Mouse (Mus musculus): ENCODE measurements around the gene Myh9. TPM values are rescaled to one million over a fixed set of nuclear protein-coding genes. Genes with fewer than 3 reads are reported as not detected.

Gene Myh9
- total RNA-seq, 1 experiment, result 152 TPM

- in situ Hi-C loops (cut with MboI; ENCODE audit: low sequenced_read_pairs in 2 of 2, unreplicated experiment in 2 of 2), result no loop called here
- TF ChIP-seq HCFC1 (IDR thresholded peaks at IDR 0.05; ENCODE audit: borderline replicate concordance, insufficient read depth, low read length) (no peak), MAFK (IDR thresholded peaks at IDR 0.05; ENCODE audit: insufficient read depth, low read depth, low read length) (no peak), ZC3H11A (IDR thresholded peaks at IDR 0.05; ENCODE audit: borderline replicate concordance, low read depth, low read length) (no peak), CHD2 (IDR thresholded peaks at IDR 0.05; ENCODE audit: low read depth, low read length) (no peak), ZNF384 (IDR thresholded peaks at IDR 0.05; ENCODE audit: low read depth, low read length) (no peak)
- Histone ChIP-seq H3K36me3 (ENCODE audit: control insufficient read depth, insufficient read depth, low read length, poor library complexity, severe bottlenecking) (peaks cover 77% of the 10 kb centered on the region), H3K9me3 (ENCODE audit: control insufficient read depth, insufficient read depth, low read depth, low read length) (no peaks in the 10 kb centered on the region), H3K27ac (ENCODE audit: insufficient read depth, low read depth, low read length, poor library complexity, severe bottlenecking) (no peak overlapping the region), H3K4me3 (ENCODE audit: insufficient read depth in 1 of 2, low read depth in 1 of 2, low read length in 2 of 2, poor library complexity in 1 of 2, severe bottlenecking in 1 of 2) (no peak overlapping the region), H3K9ac (ENCODE audit: insufficient read depth, low read depth, low read length, poor library complexity, severe bottlenecking) (no peak overlapping the region), H3K4me1 (ENCODE audit: control insufficient read depth in 2 of 2, insufficient read depth in 2 of 2, low read length in 2 of 2, poor library complexity in 1 of 2) (peaks cover 0 to 6% of the 10 kb centered on the region in 2 experiments; a peak in 1 of 4 replicates)
- DNase-seq (ENCODE audit: low read depth, low spot score), result no peak
Observed at GRCm38 (mm10) chr15:77763702-77764101, 78.3 kb downstream of the Myh9 start.

GRCm38 (mm10) chr15:77763050-77763449, 78.9 kb downstream of the Myh9 start:
- H3K9ac ChIP-seq (ENCODE audit: insufficient read depth, low read depth, low read length, poor library complexity, severe bottlenecking), result no peak overlapping the region
- peaks cover 0 to 6% of the 10 kb centered on the region in 2 experiments; a peak in 1 of 4 replicates for H3K4me1 ChIP-seq (ENCODE audit: control insufficient read depth in 2 of 2, insufficient read depth in 2 of 2, low read length in 2 of 2, poor library complexity in 1 of 2)
- H3K4me3 ChIP-seq (ENCODE audit: insufficient read depth in 1 of 2, low read depth in 1 of 2, low read length in 2 of 2, poor library complexity in 1 of 2, severe bottlenecking in 1 of 2), result no peak overlapping the region
- TF ChIP-seq HCFC1 (IDR thresholded peaks at IDR 0.05; ENCODE audit: borderline replicate concordance, insufficient read depth, low read length), result no peak
- no peak for TF ChIP-seq MAFK (IDR thresholded peaks at IDR 0.05; ENCODE audit: insufficient read depth, low read depth, low read length)
- no peak for TF ChIP-seq ZNF384 (IDR thresholded peaks at IDR 0.05; ENCODE audit: low read depth, low read length)
- no peak for TF ChIP-seq CHD2 (IDR thresholded peaks at IDR 0.05; ENCODE audit: low read depth, low read length)
- no peak for TF ChIP-seq ZC3H11A (IDR thresholded peaks at IDR 0.05; ENCODE audit: borderline replicate concordance, low read depth, low read length)
- in situ Hi-C loops (cut with MboI; ENCODE audit: low sequenced_read_pairs in 2 of 2, unreplicated experiment in 2 of 2), result no loop called here
- no peak overlapping the region for H3K27ac ChIP-seq (ENCODE audit: insufficient read depth, low read depth, low read length, poor library complexity, severe bottlenecking)
- no peak for DNase-seq (ENCODE audit: low read depth, low spot score)
- H3K36me3 ChIP-seq (ENCODE audit: control insufficient read depth, insufficient read depth, low read length, poor library complexity, severe bottlenecking), result peaks cover 70% of the 10 kb centered on the region
- H3K9me3 ChIP-seq (ENCODE audit: control insufficient read depth, insufficient read depth, low read depth, low read length), result no peaks in the 10 kb centered on the region

- Histone ChIP-seq H3K36me3 (ENCODE audit: control insufficient read depth, insufficient read depth, low read length, poor library complexity, severe bottlenecking) (peaks cover 58% of the 10 kb centered on the region), H3K9me3 (ENCODE audit: control insufficient read depth, insufficient read depth, low read depth, low read length) (no peaks in the 10 kb centered on the region), H3K9ac (ENCODE audit: insufficient read depth, low read depth, low read length, poor library complexity, severe bottlenecking) (0 out of 2 replicates have a peak overlapping the region, but pooled peaks have one; percentile 5), H3K4me3 (ENCODE audit: insufficient read depth in 1 of 2, low read depth in 1 of 2, low read length in 2 of 2, poor library complexity in 1 of 2, severe bottlenecking in 1 of 2) (no peak overlapping the region), H3K27ac (ENCODE audit: insufficient read depth, low read depth, low read length, poor library complexity, severe bottlenecking) (no peak overlapping the region), H3K4me1 (ENCODE audit: control insufficient read depth in 2 of 2, insufficient read depth in 2 of 2, low read length in 2 of 2, poor library complexity in 1 of 2) (peaks cover 0 to 6% of the 10 kb centered on the region in 2 experiments; a peak in 1 of 4 replicates)
- DNase-seq (ENCODE audit: low read depth, low spot score), result peak; percentile 65
- TF ChIP-seq MAFK (IDR thresholded peaks at IDR 0.05; ENCODE audit: insufficient read depth, low read depth, low read length) (no peak), CHD2 (IDR thresholded peaks at IDR 0.05; ENCODE audit: low read depth, low read length) (no peak), HCFC1 (IDR thresholded peaks at IDR 0.05; ENCODE audit: borderline replicate concordance, insufficient read depth, low read length) (no peak), ZNF384 (IDR thresholded peaks at IDR 0.05; ENCODE audit: low read depth, low read length) (no peak), ZC3H11A (IDR thresholded peaks at IDR 0.05; ENCODE audit: borderline replicate concordance, low read depth, low read length) (no peak)
- in situ Hi-C loops (cut with MboI; ENCODE audit: low sequenced_read_pairs in 2 of 2, unreplicated experiment in 2 of 2), result no loop called here
Observed at GRCm38 (mm10) chr15:77761561-77762380, 80.2 kb downstream of the Myh9 start.

- Histone ChIP-seq H3K9me3 (ENCODE audit: control insufficient read depth, insufficient read depth, low read depth, low read length) (no peaks in the 10 kb centered on the region), H3K4me1 (ENCODE audit: control insufficient read depth in 2 of 2, insufficient read depth in 2 of 2, low read length in 2 of 2, poor library complexity in 1 of 2) (peaks cover 0 to 6% of the 10 kb centered on the region in 2 experiments; a peak in 1 of 4 replicates), H3K9ac (ENCODE audit: insufficient read depth, low read depth, low read length, poor library complexity, severe bottlenecking) (no peak overlapping the region), H3K27ac (ENCODE audit: insufficient read depth, low read depth, low read length, poor library complexity, severe bottlenecking) (no peak overlapping the region), H3K4me3 (ENCODE audit: insufficient read depth in 1 of 2, low read depth in 1 of 2, low read length in 2 of 2, poor library complexity in 1 of 2, severe bottlenecking in 1 of 2) (no peak overlapping the region), H3K36me3 (ENCODE audit: control insufficient read depth, insufficient read depth, low read length, poor library complexity, severe bottlenecking) (peaks cover 51% of the 10 kb centered on the region)
- no peak for DNase-seq (ENCODE audit: low read depth, low spot score)
- in situ Hi-C loops (cut with MboI; ENCODE audit: low sequenced_read_pairs in 2 of 2, unreplicated experiment in 2 of 2), result no loop called here
- TF ChIP-seq HCFC1 (IDR thresholded peaks at IDR 0.05; ENCODE audit: borderline replicate concordance, insufficient read depth, low read length), result no peak
Observed at GRCm38 (mm10) chr15:77761083-77761482, 80.9 kb downstream of the Myh9 start.

Data from ES-E14 (cell line).